Mouse (Mus musculus) mesoderm, embryonic 11.5 days (tissue): Measurements from ENCODE around the gene Fbxo7.

Experiments used
- DNase-seq: peaks from one replicate; pipeline ENCODE4 v3.0.0-alpha.2; 2012; ENCODE audit warnings: low read depth, low spot score

Fbxo7 gene

DNA sequence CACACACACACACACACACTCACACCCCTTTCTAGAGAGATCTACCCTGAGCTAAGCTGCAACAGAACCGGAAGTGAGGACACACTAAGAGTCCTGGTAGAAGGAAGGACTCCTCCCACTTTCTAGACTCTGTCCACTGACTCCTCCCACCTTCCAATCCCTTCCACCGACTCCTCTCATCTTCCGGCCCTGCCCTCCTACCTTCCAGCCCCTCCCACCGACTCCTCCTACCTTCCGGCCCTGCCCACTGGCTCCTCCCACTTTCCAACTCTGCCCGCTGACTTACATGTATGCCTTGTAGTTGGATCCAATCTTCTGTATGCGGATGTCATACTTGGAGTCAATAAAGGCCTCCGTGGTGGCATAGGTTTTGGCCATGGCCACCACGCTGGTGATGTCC lies 58.1 kb downstream of the Fbxo7 start:
- DNase-seq = no peak

DNA sequence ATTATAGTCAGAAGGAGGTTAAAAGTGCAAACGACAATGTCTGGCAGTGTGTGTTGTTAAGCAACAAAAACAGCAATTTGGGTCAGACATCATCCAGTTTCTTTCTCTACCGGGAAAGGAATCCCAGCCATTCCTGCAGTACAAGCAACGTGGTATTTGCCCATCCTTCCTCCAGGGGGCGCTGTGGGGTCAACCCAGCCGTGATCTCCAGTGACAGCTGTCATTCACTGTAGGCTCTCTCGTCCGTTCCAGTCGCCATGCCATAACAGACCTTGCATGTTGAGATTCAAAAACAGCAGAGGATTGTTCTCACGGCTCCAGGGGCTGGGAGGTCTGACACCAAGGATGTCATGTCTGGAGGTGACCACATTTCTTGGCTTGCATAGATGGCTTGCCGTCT lies 70.1 kb downstream of the Fbxo7 start:
- DNase-seq = no peak

DNA sequence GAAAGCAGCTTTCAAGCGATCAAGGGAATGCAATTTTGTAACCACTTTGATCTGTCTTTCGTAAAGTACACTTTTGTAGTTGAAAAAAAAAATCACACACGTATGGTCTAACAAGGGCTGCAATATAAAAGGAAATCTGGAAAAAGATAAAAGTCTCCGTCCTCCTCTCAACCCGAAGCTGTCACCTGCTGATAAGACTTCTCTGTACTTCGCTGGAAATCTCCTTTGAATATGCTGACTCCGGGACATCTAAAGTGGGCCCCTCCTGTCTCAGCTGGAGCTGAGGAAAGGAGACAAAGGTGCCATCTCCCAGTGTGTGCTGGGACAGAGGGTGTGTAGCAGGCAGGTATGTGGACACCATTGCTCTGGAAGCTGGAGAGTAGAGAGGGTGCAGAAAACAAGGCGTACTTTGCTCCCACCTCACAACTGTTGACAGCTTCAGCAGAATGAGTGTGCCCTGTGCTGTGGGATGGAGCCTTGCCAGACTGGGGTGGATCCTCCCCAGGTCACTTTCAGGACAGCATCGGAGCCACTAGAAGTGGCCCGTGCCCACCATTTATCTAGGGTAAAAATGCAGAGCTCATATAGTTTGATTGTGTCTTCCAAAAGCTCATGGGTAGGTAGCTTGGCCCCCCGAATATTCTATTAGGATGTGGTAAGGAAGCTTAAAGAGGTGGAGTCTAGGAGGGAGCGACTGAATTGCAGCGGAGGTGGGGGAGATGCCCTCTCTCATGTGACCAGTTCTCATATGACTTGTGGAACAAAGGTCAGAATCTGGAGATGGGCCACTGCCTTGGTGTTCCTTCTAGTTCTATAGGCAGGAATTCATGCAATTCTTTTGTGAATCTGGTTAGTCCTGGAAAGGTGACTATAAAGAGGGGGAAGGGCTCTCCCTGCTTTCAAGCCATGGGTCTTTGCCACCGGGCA lies 71.6 kb downstream of the Fbxo7 start:
- DNase-seq = no peak

DNA sequence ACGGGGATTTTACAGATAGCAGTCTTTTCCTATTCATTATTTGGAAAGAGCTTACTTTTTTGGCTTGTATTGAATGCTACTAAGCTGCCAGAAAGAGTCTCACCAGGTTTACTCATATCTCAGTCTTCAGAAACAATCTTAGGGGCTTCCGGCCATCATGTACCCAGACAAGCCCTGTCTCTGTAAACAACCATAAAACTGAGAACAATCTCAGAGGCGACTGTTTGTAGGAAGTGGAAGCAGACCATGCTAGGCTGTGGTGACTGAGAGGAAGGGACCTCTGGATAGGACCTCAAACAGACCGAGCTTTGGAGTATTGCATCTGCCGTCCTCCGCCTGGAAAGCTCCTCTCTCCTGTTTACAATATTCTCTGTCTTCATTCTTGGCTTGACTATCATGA lies 76.6 kb downstream of the Fbxo7 start:
- no peak for DNase-seq

DNA sequence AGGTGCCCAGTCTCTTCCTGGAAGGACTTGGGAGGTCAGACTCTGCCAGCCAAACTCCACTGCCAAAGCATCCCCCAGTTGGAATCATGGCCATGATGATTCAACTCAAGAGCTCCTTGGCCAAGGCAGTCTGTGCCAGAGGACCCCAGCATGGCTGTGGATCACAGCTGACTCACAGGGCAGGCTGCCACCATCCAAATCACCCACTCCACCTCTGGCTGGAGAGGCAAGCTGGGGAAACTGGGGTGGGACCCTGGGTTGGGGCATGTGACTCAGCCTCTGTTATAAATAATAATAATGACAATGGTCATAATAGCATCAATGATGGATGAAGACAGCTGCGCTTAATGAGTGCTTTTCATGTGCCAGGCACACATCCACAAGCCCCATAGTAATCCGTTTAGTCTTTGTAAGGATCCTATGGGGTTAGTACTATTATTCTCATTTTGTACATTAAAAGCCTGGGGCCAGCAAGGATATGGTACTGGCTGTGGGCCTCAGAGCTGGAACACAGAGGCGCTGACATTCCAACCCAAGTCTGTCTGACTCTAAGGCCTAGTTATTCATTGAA lies 78.6 kb downstream of the Fbxo7 start:
- no peak for DNase-seq
